Mouse (Mus musculus) fibroblast of lung, adult 2 months (primary cell): ENCODE results near the gene Mmp19.

Source experiments
- DNase-seq: peaks from one replicate; pipeline ENCODE4 v3.0.0-alpha.2; 2011; ENCODE audit warnings: low read depth

Gene Mmp19

GRCm38 (mm10) chr10:128790398-128791124, at the start of gene Mmp19:
Mmp19 (plus strand) TSS chr10:128790910.
- peak; percentile 55 for DNase-seq

GRCm38 (mm10) chr10:128742616-128743015, 48.1 kb upstream of the Mmp19 start:
- DNase-seq, result no peak

DNA sequence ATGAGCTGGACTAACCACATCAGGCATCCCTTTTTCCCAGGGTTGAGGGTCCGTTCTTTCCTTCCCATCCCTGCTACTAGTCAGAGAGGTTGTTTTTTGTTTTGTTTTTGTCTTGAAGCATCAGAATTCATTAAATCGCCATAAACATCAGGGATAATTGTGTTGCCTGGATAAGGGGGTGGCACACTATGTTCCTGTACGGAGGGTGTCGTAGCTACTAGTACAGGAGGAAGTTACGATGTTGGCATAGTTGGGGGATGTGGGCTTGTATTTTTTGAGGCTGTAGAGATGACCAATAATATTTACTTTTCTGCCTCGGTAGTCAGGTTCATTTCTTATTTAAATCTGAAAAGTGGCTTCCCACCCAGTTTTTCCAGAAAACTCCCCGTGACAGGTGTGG, 47.5 kb upstream of the Mmp19 start:
- no peak for DNase-seq

- DNase-seq, result no peak
Observed at GRCm38 (mm10) chr10:128743791-128744191, 46.9 kb upstream of the Mmp19 start.

GRCm38 (mm10) chr10:128744211-128744610, 46.5 kb upstream of the Mmp19 start:
- DNase-seq, result no peak

DNA sequence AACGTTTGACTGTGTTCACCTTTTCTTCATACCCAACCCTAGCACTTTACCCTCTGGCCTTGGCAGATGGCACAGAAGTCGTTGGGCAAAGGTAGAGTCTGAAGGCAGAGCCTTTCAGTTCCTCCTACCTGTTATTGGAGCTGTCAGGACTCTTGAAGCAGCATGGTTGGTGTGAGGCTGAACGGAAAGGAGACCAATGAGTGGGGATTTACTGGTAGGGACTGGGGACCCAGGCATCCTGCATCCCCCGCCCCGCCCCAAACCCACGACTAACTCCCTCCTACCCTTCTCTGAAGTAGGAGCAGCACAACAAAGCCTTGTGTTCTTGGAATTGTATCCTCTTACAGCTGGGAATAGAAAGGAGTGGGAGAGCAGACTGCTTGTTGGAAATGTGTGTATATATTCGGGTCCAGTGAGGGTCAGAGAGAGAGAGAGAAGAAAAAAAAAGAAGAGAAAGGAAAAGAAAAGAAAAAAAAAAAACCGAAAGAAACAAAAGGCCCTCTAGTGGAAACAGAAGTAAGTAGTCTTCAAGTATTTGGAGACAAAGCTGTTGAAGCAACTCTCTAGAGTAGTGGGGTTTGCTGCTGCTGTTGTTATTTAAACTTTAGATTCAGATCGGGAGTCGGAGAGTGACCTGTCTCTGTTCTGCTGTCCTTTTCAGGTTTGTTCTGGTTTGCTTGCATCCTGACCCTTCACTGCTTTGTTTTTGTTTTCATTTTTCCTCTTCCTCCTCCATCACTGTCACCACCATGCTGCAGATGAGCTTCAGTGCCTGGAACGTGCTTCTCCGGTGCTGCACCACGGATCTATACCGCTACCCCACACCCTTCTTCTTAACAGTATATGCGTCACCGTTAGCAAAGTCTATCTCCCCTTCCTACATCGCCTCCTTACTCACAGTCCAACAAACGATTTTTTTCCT, 45.8 kb upstream of the Mmp19 start, which contains the start of gene Dgka:
TSS of gene Dgka (minus strand) at position 176 of the 922 bp plus-strand sequence.
- DNase-seq, result no peak

GRCm38 (mm10) chr10:128745946-128746613, 44.6 kb upstream of the Mmp19 start:
- no peak for DNase-seq

- no peak for DNase-seq
Observed at GRCm38 (mm10) chr10:128746972-128747645, 43.6 kb upstream of the Mmp19 start.

DNA sequence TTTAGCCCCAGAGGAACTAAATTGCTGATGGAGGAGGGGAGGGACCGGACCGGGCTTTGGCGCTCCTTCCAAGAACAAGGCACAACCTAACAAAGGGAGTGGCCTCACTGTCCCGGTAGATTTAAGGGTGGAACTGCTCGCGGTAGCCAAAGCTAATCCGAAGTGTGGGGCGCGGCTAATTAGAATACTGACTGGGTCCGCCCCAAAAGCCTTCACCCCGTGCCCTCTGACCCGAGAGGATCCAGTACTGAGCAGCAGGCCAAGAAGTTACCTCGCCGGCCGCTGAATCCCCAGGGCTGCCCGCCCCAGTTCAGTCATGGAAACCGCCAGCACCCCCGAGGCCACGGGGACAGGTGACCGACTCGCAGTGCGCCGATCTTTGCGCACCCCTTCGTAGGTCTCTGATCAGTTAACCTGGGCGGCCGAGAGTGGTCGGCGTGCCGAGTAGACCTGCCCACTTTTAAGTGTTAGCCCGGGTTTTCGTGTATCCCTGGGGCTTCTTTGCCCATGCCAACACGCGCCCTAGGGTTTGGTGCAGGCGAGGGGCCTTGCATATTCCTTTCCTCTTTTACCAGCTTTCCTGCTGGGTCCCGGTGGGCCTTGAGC, 43.0 kb upstream of the Mmp19 start, which contains the start of gene Pym1:
TSS of gene Pym1 (plus strand) at position 244 of the 606 bp plus-strand sequence.
- DNase-seq, result peak; percentile 25

GRCm38 (mm10) chr10:128748252-128748864, 42.4 kb upstream of the Mmp19 start:
- DNase-seq, result peak; percentile 75

- no peak for DNase-seq
Observed at GRCm38 (mm10) chr10:128772895-128773294, 17.8 kb upstream of the Mmp19 start.

DNA sequence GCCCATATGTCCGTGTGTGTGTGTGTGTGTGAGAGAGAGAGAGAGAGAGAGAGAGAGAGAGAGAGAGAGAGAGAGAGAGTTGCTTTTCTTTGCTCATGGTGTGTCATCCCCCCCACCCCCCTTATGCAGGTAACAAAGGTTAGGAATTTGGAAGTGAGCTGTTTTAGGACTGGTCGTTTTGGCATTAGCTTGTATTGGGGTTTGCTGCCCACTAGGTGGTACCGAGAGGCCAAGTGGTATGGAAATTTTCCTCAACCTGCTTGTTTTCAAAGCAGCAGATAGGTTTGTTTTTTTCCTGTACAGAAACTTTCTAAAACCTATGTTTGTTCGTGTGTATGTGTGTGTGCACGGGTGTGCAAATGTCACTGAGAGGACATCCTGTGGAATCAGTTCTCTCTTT, 17.0 kb upstream of the Mmp19 start:
- DNase-seq, result no peak

DNA sequence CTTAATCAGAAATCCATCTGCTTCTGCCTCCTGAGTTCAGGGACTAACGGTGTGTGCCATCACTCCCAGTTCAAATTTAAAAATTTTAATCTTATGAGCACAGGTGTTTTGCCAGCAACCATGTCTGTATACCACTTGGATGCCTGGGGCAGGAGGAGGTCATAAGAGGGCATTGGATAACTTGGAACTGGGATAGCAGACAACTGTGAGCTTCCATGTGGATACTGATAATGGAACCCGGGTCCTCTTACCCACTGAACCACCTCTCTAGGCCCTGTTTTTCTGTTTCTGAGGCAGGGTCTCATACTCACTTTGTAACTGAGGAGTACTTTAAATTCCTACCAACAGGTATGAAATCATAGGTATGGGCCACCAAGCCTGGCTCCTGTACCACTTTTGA, 12.3 kb upstream of the Mmp19 start:
- no peak for DNase-seq

GRCm38 (mm10) chr10:128779011-128779795, 11.5 kb upstream of the Mmp19 start:
- peak; percentile 98 for DNase-seq

DNA sequence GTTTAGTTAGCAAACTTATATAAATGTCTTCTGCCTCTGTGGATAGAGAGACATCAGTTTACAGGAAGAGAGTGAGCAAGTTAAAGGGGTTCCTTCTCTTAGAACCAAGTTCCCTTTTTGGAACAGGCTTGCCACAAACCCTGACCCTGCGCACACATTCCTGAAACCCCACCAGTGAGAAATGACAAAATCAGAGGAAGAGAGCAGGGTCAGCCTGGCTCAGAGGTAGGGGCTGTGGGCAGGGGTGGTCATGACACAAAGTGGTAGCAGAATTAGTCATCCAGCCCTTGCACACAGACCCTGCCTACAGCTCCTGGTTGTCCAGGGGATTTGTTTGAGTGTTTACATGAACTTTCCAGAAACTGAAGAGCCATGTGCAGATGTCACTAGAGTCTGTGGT, 10.5 kb upstream of the Mmp19 start:
- DNase-seq, result no peak

DNA sequence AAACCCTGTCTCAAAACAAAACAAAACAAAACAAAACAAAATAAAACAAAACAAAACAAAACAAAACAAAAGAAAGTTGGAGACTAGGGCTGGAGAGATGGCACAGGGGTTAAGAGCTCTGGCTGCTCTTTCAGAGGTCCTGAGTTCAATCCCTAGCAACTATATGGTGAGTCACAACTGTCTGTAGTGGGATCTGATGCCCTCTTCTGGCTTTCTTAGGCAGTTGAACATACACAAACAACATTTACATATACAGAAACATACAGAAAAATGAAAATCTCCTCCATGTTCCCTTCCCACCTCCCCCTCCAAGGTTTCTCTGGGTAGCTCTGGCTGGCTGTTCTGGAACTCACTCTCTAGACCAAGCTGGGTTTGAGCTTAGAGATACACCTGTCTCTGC, 1.3 kb downstream of the Mmp19 start:
- DNase-seq, result no peak

- DNase-seq, result no peak
Observed at GRCm38 (mm10) chr10:128793258-128793657, 2.5 kb downstream of the Mmp19 start.

DNA sequence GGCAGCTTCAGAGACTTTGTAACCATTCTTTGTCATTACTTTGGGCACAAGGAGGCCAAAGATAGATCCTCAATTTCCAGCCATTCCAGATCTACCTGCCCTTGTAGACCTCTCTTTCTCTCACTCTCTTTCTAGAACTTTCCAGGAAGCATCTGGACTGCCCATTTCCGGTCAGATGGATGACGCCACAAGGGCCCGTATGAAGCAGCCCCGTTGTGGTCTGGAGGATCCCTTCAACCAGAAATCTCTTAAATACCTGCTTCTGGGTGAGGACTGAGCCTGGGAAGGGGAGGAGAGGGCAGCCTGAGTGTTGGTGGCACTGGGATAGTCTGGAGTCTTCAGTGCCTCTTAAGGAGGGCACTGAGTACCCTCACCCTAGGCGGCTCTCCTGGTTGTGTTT, 3.7 kb downstream of the Mmp19 start:
- DNase-seq, result no peak

DNA sequence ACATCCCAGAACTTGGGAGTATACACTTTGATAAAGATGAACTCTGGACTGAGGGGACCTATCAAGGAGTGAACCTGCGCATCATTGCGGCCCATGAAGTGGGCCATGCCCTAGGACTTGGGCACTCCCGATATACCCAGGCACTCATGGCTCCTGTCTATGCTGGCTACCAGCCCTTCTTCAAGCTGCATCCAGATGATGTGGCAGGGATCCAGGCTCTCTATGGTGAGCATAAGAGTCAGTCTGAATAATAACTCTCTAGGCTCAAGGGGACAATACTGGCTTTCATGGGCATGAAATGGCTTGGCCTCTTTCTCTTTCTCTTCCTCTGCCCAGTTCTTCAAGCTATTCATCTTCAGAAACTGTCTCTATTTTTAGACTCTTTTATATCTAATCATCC, 4.9 kb downstream of the Mmp19 start:
- no peak for DNase-seq

DNA sequence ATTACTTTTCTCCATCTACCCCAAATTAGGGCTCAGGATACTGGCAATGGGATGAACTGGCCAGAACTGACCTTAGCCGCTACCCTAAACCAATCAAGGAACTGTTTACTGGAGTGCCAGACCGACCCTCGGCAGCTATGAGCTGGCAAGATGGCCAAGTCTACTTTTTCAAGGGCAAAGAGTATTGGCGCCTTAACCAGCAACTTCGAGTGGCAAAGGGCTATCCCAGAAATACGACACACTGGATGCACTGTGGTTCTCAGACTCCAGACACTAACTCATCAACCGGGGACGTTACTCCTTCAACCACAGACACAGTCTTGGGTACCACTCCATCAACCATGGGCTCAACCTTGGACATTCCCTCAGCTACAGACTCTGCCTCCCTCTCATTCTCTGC, 8.0 kb downstream of the Mmp19 start:
- no peak for DNase-seq
